Mouse (Mus musculus) thymus, adult 2 months (tissue): ENCODE data around the gene Eapp.

Experiments used
- CTCF ChIP-seq: fragments of 200-500 bp; IDR thresholded peaks from 2 replicates; pipeline ENCODE4 v1.5.1; 2012; ENCODE audit warnings: mild to moderate bottlenecking, control low read depth, low read length, moderate library complexity, borderline replicate concordance; ENCODE audit not compliant: control insufficient read depth, poor library complexity, insufficient read depth; ENCODE audit errors: extremely low read depth
- POLR2A ChIP-seq: fragments of 200-500 bp; IDR thresholded peaks from 2 replicates; pipeline ENCODE4 v1.6.1; 2012; ENCODE audit warnings: mild to moderate bottlenecking, low read length, control low read depth, moderate library complexity; ENCODE audit not compliant: control insufficient read depth, poor library complexity, insufficient read depth; ENCODE audit errors: extremely low read depth

DNA sequence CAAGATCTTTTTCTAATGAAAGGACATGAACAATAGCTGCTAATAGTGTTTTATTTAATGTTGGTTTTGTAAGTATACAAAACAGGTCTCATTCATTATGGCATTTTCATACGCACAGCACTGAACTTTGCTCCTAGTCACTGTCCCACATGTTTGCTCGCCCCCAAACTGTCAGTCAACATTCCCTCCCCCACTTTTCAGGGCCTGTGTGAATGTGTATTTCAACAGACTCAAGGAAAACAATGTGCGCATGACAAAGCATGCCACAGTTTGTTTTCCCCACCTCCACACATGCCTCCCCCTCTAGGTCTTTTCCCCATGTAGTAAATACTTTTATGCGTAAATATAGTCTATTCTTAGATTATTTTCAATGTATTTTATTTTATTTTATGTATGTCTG is 24.4 kb downstream of the Eapp start:
- TF ChIP-seq CTCF (no peak), POLR2A (no peak)
